Mouse (Mus musculus): ENCODE data around the gene Myo7a. TPM values are rescaled to one million over a fixed set of nuclear protein-coding genes. Genes with fewer than 3 reads are reported as not detected.

The Myo7a gene
- polyA plus RNA-seq (2016; fragmentation: Nextera tagmentation; extraction: Ambion mirVana) = 18.9 and 19.4 TPM in 2 replicates

DNA sequence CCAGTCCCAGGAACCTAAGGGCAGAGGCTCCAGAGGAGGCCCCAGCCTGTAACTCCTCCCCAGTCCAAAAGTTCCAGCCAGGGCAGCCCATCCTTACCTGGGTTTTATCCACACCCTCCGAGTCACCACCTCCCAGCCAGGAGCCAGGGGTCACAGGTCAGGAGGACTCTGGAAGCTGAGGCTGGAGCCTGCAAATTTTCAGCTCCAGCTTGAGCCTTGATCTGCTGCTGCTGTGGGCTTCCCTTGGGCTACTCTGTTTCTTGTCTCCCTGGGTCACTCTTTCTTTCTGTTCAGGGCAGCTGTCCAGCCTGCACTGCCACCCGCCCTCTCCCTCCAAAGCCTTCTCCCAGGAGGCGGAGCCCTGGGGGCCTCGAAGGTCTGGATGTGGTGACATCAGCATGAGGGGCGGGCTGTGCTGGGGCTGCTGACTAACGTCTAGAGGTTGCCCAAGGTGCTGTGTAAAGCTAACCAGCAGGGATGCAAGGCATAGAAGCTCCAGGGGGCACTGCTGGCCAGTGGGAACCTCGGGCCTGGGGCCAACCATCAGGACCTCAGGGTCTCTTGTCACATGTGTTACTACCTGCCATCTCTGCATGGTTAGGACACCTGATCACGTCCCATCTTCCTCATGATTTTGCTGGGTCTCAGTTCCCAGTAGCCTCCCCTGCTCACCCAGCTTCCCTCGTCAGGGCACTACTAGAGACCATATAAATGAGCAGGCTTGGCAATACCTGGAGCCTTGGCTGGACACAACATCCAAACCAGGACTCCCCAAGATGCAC is at the start of gene Myo7a:
TSS of gene Myo7a (minus strand) at position 346 of the 782 bp plus-strand sequence.
- H3K27me3 ChIP-seq = peaks cover 13% of the 10 kb centered on the region; the same call in 1 of the 2 replicates
- 0 out of 2 replicates have a peak, but pooled peaks cover 10% of the 10 kb centered on the region for H3K4me1 ChIP-seq
- WGBS = 34% methylated on average over 9 of the region's 9 CpGs
- peak within 1 kb of the TSS; percentile 38; the same call in 1 of the 2 replicates for H3K9ac ChIP-seq
- H3K4me3 ChIP-seq (replicated peaks) = peak within 1 kb of the TSS; percentile 26
- peak within 1 kb of the TSS; percentile 53 for H3K4me2 ChIP-seq
- no peaks in the 10 kb centered on the region for H3K9me3 ChIP-seq
- peak; percentile 24; the same call in 1 of the 2 replicates for ATAC-seq (ENCODE audit: low FRiP score)
- no peak within 1 kb of the TSS for H3K27ac ChIP-seq
- no peaks in the 10 kb centered on the region for H3K36me3 ChIP-seq (replicated peaks)

DNA sequence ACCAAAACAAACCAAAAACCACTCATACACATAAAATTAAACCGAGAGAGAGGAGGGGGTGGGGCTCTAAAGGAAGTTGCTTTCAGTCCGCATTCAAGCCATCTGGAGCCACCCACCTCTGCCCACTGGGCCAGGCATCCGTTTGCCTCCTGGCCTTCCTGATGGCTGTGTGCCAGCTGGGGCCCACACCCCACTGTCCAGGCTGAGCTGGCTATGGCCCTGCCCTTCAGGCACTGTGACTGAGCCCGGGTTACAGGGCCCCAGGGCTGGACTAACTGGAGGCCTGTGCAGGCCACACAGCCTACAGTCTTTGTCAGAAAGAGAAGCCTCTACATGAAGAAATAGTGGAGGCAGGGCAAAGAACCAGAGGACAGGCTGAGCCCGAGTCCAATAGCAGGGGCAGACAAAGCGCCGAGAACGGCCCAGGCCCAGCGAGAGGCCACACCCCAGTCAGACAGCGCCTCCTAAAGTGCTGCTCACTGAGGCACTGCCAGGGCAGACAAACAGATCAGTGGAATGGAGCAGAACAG is 45.7 kb upstream of the Myo7a start:
- Histone ChIP-seq H3K36me3 (replicated peaks) (no peaks in the 10 kb centered on the region), H3K27ac (0 out of 2 replicates have a peak overlapping the region, but pooled peaks have one; percentile 14), H3K4me1 (peaks cover 19% of the 10 kb centered on the region), H3K4me2 (no peak overlapping the region), H3K9ac (no peak overlapping the region), H3K9me3 (no peaks in the 10 kb centered on the region), H3K4me3 (replicated peaks) (no peak overlapping the region), H3K27me3 (0 out of 2 replicates have a peak, but pooled peaks cover 3% of the 10 kb centered on the region)
- 73% methylated on average over 10 of the region's 10 CpGs for WGBS
- 0 out of 2 replicates have a peak, but pooled peaks have one; percentile 30 for ATAC-seq (ENCODE audit: low FRiP score)

DNA sequence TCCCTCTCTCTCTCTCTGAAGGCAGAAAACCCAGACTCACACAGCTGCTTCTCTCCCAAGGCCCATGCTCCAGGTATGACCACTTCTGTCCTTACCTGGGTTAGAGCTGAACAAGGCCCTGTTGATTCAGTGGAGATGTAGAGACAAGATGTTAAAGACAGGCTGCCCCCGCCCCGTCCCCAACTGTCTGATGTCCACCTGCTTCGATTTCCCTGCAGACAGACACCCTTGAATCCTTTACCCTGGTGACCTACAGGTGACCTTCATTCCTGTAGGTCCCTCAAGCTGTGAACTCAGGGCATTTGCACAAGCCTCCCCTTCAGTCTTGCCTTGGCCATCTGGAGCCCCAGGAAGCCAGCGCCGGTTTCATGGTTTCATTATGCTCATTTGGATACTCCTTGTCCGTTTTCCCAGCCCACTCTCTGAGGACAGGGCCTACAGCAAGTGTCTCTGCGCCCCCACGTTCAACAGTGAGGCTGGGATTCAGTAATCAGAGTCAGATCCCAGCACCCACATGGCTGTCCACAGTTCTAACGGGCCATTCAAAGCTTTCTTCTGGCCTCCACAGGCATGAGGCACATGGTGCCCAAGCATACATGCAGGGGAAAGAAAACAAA is 45.2 kb upstream of the Myo7a start:
- H3K4me1 ChIP-seq = peaks cover 20% of the 10 kb centered on the region
- ATAC-seq (ENCODE audit: low FRiP score) = no peak
- no peaks in the 10 kb centered on the region for H3K9me3 ChIP-seq
- H3K27ac ChIP-seq = no peak overlapping the region
- H3K36me3 ChIP-seq (replicated peaks) = no peaks in the 10 kb centered on the region
- H3K27me3 ChIP-seq = no peaks in the 10 kb centered on the region
- no peak overlapping the region for H3K9ac ChIP-seq
- WGBS = 82% methylated on average over 9 of the region's 9 CpGs
- no peak overlapping the region for H3K4me2 ChIP-seq
- no peak overlapping the region for H3K4me3 ChIP-seq (replicated peaks)

DNA sequence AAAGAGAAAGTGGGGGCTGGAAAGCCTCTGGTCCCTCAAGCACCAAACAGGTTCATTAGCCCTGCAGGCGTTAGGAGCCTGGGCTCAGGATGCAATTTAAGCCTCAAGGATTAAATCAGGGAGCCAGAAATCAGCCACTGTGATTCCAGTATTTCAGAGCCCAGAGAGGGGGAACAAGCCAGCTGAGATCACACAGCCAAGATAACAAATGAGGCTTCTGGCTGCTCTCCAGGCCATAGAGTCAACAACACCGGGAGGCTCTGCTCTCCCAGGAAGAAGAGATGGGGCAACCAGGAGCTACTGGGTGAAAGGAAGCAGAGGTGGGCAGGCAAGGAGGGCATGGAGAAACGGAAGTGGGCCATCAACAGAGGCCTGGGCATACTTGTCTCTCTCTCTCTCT is 44.4 kb upstream of the Myo7a start:
- H3K36me3 ChIP-seq (replicated peaks) = no peaks in the 10 kb centered on the region
- H3K4me3 ChIP-seq (replicated peaks) = no peak overlapping the region
- H3K27ac ChIP-seq = no peak overlapping the region
- H3K27me3 ChIP-seq = no peaks in the 10 kb centered on the region
- no peaks in the 10 kb centered on the region for H3K9me3 ChIP-seq
- no peak for ATAC-seq (ENCODE audit: low FRiP score)
- peaks cover 20% of the 10 kb centered on the region for H3K4me1 ChIP-seq
- WGBS = 65% methylated on average over 3 of the region's 3 CpGs
- H3K4me2 ChIP-seq = no peak overlapping the region
- H3K9ac ChIP-seq = no peak overlapping the region

DNA sequence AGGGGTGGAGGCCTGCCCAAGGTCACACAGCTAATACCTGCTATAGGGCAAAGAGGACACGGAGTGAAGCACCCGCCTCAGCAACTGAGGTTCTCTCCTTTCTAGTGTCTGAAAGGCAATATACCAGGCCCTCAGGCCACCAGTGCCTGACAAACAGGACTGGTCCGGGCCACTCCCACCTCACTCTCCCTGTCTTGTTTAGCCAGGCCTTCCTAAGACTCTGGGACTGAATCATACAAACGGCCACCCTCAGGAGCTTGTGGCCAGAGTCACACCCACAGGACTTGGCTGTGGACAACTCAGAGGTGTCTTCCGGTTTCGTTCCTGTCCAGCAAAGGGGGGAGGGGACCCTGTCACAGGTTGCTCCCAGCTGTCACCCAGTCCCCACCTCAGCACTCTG is 42.9 kb upstream of the Myo7a start:
- H3K27ac ChIP-seq = no peak overlapping the region
- H3K9me3 ChIP-seq = no peaks in the 10 kb centered on the region
- H3K4me2 ChIP-seq = no peak overlapping the region
- peaks cover 25% of the 10 kb centered on the region for H3K4me1 ChIP-seq
- no peak overlapping the region for H3K4me3 ChIP-seq (replicated peaks)
- WGBS = 84% methylated on average over 6 of the region's 6 CpGs
- no peak for ATAC-seq (ENCODE audit: low FRiP score)
- no peaks in the 10 kb centered on the region for H3K27me3 ChIP-seq
- H3K9ac ChIP-seq = no peak overlapping the region
- H3K36me3 ChIP-seq (replicated peaks) = no peaks in the 10 kb centered on the region

DNA sequence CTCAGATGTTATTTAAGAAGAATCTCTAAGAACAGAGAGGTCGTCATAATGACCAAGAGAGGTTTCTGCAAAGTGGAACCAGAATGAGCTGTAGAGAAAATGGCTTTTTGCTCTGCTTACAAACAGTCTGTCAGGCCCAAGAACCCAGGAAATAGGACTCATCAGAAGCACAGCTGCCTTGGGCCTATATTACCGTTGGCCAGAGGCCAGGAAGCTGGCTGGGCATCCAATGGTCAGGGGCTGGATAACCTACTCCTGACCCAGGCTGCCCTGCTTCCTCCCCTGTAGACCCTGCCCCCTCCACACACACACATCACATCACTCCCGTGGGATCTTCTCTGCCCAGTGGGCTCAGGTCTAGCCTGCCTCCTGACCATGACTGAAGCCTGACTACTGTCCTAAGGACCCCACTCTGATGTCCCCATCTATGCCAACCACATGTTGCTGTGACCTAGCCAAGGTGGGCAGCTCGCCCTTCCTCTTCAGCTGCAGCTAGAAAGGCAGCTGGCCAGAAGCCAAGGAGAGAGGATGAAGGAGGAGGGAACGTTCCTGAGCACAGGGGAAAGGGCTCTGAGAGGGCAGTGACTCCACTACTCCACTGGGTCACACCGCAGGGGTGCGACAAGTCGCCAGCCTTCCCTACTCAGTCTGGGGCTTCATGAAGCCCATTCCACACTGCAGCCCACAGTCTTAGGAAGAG is 40.9 kb upstream of the Myo7a start:
- 62% methylated on average over 8 of the region's 8 CpGs for WGBS
- H3K9me3 ChIP-seq = no peaks in the 10 kb centered on the region
- no peak overlapping the region for H3K4me2 ChIP-seq
- H3K9ac ChIP-seq = no peak overlapping the region
- no peaks in the 10 kb centered on the region for H3K36me3 ChIP-seq (replicated peaks)
- H3K27me3 ChIP-seq = 0 out of 2 replicates have a peak, but pooled peaks cover 3% of the 10 kb centered on the region
- H3K4me1 ChIP-seq = peaks cover 32% of the 10 kb centered on the region
- no peak for ATAC-seq (ENCODE audit: low FRiP score)
- H3K4me3 ChIP-seq (replicated peaks) = no peak overlapping the region
- H3K27ac ChIP-seq = no peak overlapping the region

DNA sequence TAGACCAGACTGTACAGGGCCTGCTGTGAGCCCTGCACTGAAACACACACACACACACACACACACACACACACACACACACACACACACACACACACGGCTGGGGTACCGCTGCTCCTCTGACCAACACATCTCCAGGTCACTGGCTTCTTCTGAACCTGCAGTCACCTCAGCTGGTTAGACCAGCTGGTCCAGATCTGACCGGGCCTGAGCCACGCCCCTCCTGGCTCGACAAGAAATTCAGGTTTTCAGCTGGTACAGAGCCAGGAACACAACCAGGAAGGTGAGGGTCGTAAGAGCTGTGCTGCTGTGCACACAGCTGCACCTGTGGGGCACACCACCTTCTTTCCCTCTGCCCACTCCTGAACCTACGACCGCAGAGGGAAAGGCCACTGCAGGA is 39.2 kb upstream of the Myo7a start:
- Histone ChIP-seq H3K9me3 (no peaks in the 10 kb centered on the region), H3K4me2 (no peak overlapping the region), H3K27ac (no peak overlapping the region), H3K4me3 (replicated peaks) (no peak overlapping the region), H3K9ac (no peak overlapping the region), H3K27me3 (0 out of 2 replicates have a peak, but pooled peaks cover 3% of the 10 kb centered on the region), H3K4me1 (peaks cover 19% of the 10 kb centered on the region), H3K36me3 (replicated peaks) (no peaks in the 10 kb centered on the region)
- no peak for ATAC-seq (ENCODE audit: low FRiP score)
- 59% methylated on average over 8 of the region's 8 CpGs for WGBS

DNA sequence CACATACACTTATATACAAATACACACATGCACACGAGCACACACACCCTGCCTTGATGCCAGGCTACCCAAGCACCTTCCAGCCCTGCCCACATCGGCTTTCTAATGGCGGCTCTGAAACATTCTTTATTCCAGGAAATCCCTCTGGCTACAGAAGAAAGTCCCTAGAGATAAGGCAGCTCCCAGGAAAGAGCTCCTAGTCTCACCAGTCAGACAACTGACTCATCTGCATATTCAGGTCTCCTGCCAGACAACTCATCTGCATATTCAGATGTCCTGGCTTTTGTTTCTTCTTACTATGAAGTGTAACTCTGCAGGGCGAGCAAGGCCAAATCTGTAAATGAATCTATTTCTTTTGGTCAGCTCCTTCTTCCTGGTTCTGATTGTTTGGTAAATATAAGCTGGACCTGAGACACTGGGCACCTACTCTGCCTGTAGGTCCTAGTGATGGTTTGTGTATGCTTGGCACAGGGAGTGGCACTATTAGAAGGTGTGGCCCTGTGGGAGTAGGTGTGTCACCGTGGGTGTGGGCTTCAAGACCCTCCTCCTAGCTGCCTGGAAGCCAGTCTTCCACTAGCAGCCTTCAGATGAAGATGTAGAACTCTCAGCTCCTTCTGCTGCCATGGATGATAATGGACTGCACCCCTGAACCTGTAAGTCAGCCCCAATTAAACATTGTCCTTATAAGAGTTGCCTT is 38.5 kb upstream of the Myo7a start:
- Histone ChIP-seq H3K9me3 (no peaks in the 10 kb centered on the region), H3K4me1 (peaks cover 19% of the 10 kb centered on the region), H3K27me3 (0 out of 2 replicates have a peak, but pooled peaks cover 3% of the 10 kb centered on the region), H3K27ac (no peak overlapping the region), H3K4me3 (replicated peaks) (no peak overlapping the region), H3K9ac (no peak overlapping the region), H3K4me2 (no peak overlapping the region), H3K36me3 (replicated peaks) (no peaks in the 10 kb centered on the region)
- no peak for ATAC-seq (ENCODE audit: low FRiP score)
- WGBS = 60% methylated on average over 5 of the region's 5 CpGs

DNA sequence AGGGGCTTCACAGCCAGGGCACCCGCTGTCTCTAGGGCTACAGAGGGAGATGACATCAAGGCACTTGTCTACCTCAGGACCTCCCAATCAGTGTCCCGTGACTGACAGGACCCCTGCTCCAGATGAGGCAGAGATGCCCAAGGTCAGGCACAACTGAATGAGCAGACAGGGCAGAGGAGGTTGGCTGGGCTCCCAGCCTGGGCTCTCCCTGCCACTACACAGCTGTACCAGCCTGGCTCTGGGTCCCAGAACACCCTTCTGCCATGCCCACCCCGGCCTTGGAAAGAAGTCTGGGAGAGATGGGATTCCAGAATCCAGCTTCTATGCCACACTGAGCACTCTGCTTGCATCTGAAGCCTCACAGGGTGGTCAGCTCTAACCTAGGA is 36.9 kb upstream of the Myo7a start:
- H3K27me3 ChIP-seq = 0 out of 2 replicates have a peak, but pooled peaks cover 3% of the 10 kb centered on the region
- peaks cover 23% of the 10 kb centered on the region for H3K4me1 ChIP-seq
- H3K4me3 ChIP-seq (replicated peaks) = no peak overlapping the region
- H3K4me2 ChIP-seq = no peak overlapping the region
- H3K9ac ChIP-seq = no peak overlapping the region
- 64% methylated on average over 3 of the region's 3 CpGs for WGBS
- no peak for ATAC-seq (ENCODE audit: low FRiP score)
- no peak overlapping the region for H3K27ac ChIP-seq
- no peaks in the 10 kb centered on the region for H3K36me3 ChIP-seq (replicated peaks)
- no peaks in the 10 kb centered on the region for H3K9me3 ChIP-seq

DNA sequence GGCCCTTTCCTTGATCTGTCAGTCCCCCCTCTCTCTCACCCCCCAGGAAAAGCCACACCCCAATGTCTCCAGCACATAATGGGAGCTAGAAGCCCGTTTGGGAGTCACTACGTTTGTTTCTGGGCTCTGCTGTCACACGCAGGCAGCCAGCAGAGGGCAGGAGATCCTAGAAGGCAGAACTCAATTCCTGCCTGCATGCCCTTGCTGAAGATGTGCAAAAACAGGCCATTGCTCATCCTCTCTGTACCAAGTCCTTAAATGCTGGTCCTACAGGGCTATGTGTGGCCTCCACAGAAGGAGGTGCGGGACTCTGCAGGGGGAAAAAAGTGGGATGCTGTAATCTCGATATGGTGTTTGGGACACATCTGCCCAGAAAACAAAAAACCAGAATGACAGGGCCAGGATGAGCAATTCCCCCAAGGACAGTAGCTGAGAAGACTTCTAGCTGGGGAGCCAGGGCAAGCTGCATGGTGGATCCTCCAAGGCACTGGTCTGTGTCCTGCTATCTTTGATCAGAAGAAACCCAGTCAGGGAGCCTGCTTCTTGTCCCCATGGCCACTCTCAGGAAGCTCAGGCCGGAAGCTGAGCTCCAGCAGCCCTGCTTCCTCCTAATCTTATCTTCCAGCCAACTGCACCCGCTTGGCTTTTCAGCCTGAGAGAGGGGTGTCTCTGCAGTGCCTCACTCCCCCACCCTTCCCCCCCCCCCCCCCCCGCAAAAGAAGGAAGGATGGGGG is 36.4 kb upstream of the Myo7a start:
- WGBS = 37% methylated on average over 7 of the region's 8 CpGs
- 0 out of 2 replicates have a peak overlapping the region, but pooled peaks have one; percentile 19 for H3K27ac ChIP-seq
- ATAC-seq (ENCODE audit: low FRiP score) = peak; percentile 44; the same call in 1 of the 2 replicates

DNA sequence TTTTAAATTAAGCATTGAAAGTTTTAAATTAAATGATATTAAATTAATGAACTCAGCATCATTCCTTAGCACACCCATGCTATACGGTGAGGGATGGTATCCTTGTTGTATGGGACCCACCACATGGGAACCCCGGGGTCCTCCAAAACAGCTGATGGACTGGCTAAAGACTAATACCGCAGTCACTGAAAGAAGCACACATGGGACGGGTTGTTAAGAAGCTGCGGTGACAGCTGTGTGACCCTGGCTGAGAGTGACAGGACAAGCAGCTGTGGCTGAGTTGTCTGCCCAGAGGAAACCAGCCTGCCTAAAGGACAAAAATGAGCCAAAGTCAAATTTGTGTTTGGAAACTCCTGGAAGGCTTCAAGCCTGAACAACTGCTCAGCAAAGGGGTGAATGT is 34.6 kb upstream of the Myo7a start:
- H3K9me3 ChIP-seq = no peaks in the 10 kb centered on the region
- H3K27me3 ChIP-seq = 0 out of 2 replicates have a peak, but pooled peaks cover 3% of the 10 kb centered on the region
- H3K4me3 ChIP-seq (replicated peaks) = no peak overlapping the region
- H3K9ac ChIP-seq = no peak overlapping the region
- H3K4me1 ChIP-seq = peaks cover 31% of the 10 kb centered on the region
- H3K27ac ChIP-seq = no peak overlapping the region
- 87% methylated on average over 5 of the region's 5 CpGs for WGBS
- H3K36me3 ChIP-seq (replicated peaks) = no peaks in the 10 kb centered on the region
- H3K4me2 ChIP-seq = no peak overlapping the region
- no peak for ATAC-seq (ENCODE audit: low FRiP score)

More for the DNA sequence above, 36.4 kb upstream of the Myo7a start:
- H3K9me3 ChIP-seq = no peaks in the 10 kb centered on the region
- H3K4me2 ChIP-seq = no peak overlapping the region
- no peak overlapping the region for H3K4me3 ChIP-seq (replicated peaks)
- 0 out of 2 replicates have a peak, but pooled peaks cover 3% of the 10 kb centered on the region for H3K27me3 ChIP-seq
- peaks cover 23% of the 10 kb centered on the region for H3K4me1 ChIP-seq
- H3K36me3 ChIP-seq (replicated peaks) = no peaks in the 10 kb centered on the region
- no peak overlapping the region for H3K9ac ChIP-seq
